Mouse (Mus musculus): ENCODE data around the gene Mrgprb8. TPM values are rescaled to one million over a fixed set of nuclear protein-coding genes. Genes with fewer than 3 reads are reported as not detected.

The Mrgprb8 gene
- not detected for total RNA-seq (2023)

GRCm38 (mm10) chr7:48388226-48388625 is at the start of gene Mrgprb8:
Gene Mrgprb8, plus strand, starts transcription at chr7:48388526.

Other genes starting within 250 kb of the Mrgprb8 start
- gene Mrgprb5, start 219.5 kb upstream of the Mrgprb8 start, total RNA-seq (2023) = not detected
- not detected for gene Mrgprb4, start 189.2 kb upstream of the Mrgprb8 start, total RNA-seq (2023)
- gene Mrgprb1, start 67.8 kb downstream of the Mrgprb8 start, total RNA-seq (2023) = not detected
- gene Mrgprx2, start 110.8 kb downstream of the Mrgprb8 start, total RNA-seq (2023) = not detected
- not detected for gene Mrgprb2, start 169.6 kb downstream of the Mrgprb8 start, total RNA-seq (2023)

Measured in CD4-positive naive resting alpha-beta T cell, adult 76 days (primary cell).